Mouse (Mus musculus): Measurements from ENCODE around the gene Olfr589. TPM values are rescaled to one million over a fixed set of nuclear protein-coding genes. Genes with fewer than 3 reads are reported as not detected.
"Not testable (repeated sequence)": the region's sequence is repeated elsewhere in the genome, so short reads cannot be mapped to it uniquely, and the experiment has no call there.

Olfr589 gene
- not detected in 2 replicates for polyA plus RNA-seq (2012; rRNA removed)

- no peak within 1 kb of the TSS for H3K27ac ChIP-seq (ENCODE audit: insufficient read depth, low read depth, low read length)
- DNase-seq = no peak
- no peaks in the 10 kb centered on the region for H3K36me3 ChIP-seq (ENCODE audit: control insufficient read depth, insufficient read depth, low read length)
- H3K4me3 ChIP-seq (ENCODE audit: insufficient read depth, low read depth, low read length) = no peak within 1 kb of the TSS
- H3K4me1 ChIP-seq (ENCODE audit: control insufficient read depth, insufficient read depth, low read length) = no peaks in the 10 kb centered on the region
- TF ChIP-seq POLR2A (IDR thresholded peaks at IDR 0.05; ENCODE audit: low read depth, low read length) = no peak
- no peak for TF ChIP-seq CTCF (conservative IDR thresholded peaks at IDR 0.05; ENCODE audit: insufficient read depth, insufficient read length, low read depth, low read length)
- H3K27me3 ChIP-seq (replicated peaks; ENCODE audit: control insufficient read depth, insufficient read depth, low read length) = no peaks in the 10 kb centered on the region
- WGBS = 48% methylated on average over 2 of the region's 2 CpGs
Observed at GRCm38 (mm10) chr7:103156256-103156655, at the start of gene Olfr589. Olfr589 (minus strand) TSS chr7:103156356.

DNA sequence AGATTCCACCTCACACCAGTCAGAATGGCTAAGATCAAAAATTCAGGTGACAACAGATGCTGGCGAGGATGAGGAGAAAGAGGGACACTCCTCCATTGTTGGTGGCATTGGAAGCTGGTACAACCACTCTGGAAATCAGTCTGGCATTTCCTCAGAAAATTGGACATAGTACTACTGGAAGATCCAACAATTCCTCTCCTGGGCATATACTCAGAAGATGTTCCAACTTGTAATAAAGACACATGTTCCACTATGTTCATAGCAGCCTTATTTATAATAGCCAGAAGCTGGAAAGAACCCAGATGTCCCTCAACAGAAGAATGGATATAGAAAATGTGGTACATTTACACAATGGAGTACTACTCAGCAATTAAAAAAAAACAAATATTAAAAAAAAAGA lies 28.3 kb upstream of the Olfr589 start, which contains the start of gene Olfr592:
Olfr592 (plus strand) TSS at position 301 of the 400 bp plus-strand sequence.
- H3K27ac ChIP-seq (ENCODE audit: insufficient read depth, low read depth, low read length); DNase-seq; H3K27me3 ChIP-seq (replicated peaks; ENCODE audit: control insufficient read depth, insufficient read depth, low read length); H3K4me1 ChIP-seq (ENCODE audit: control insufficient read depth, insufficient read depth, low read length); H3K36me3 ChIP-seq (ENCODE audit: control insufficient read depth, insufficient read depth, low read length); H3K4me3 ChIP-seq (ENCODE audit: insufficient read depth, low read depth, low read length): not testable (repeated sequence)
- WGBS = 72% methylated on average over 1 of the region's 1 CpGs

DNA sequence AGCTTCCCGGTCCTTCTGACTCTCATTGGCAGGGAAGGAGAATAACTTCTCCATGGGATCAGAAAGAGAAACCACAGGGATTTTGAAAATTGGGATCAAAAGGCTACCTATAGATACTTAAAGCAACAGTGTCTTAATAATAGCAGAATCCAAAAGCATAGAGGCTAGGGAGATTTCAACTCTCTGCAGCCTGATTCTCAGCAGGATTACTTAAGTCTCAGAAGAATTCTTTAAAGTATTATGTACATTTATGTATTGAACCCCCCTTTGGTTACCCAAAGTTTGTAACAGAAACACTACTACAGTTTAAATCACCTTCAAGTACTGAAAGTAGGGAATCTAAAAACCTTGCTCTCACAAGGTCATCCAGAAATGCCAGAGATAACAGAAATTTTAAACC lies 22.1 kb upstream of the Olfr589 start, which contains the start of gene Olfr591:
Olfr591 (minus strand) TSS at position 101 of the 400 bp plus-strand sequence.
- Histone ChIP-seq H3K27ac (ENCODE audit: insufficient read depth, low read depth, low read length) (no peak within 1 kb of the TSS), H3K36me3 (ENCODE audit: control insufficient read depth, insufficient read depth, low read length) (no peaks in the 10 kb centered on the region), H3K4me3 (ENCODE audit: insufficient read depth, low read depth, low read length) (no peak within 1 kb of the TSS), H3K4me1 (ENCODE audit: control insufficient read depth, insufficient read depth, low read length) (no peaks in the 10 kb centered on the region), H3K27me3 (replicated peaks; ENCODE audit: control insufficient read depth, insufficient read depth, low read length) (no peaks in the 10 kb centered on the region; the same call in 1 of the 2 replicates)
- no peak for TF ChIP-seq POLR2A (IDR thresholded peaks at IDR 0.05; ENCODE audit: low read depth, low read length)
- no peak for TF ChIP-seq CTCF (conservative IDR thresholded peaks at IDR 0.05; ENCODE audit: insufficient read depth, insufficient read length, low read depth, low read length)
- no peak for DNase-seq
- 75% methylated on average over 1 of the region's 1 CpGs for WGBS

DNA sequence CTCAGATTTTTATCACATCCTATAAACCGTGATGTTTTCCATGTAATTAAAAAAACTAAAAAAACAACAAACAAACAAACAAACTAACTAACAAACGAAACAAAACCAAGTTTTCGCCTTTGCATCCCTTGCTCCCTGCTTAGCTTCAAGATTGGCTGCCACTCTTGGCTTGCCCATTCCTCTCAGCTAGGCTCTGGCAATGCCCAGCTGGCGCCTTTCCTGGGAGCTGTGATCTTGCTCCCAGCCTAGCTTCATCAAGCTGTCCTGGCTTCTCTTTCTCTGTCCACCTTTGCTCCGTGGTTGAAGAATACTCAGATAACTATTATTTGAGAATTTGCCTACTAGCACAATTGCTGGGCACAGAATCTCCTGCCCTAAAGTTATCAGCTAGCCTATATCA lies 13.5 kb upstream of the Olfr589 start:
- 70% methylated on average over 5 of the region's 5 CpGs for WGBS
- DNase-seq = no peak
- no peak overlapping the region for H3K4me3 ChIP-seq (ENCODE audit: insufficient read depth, low read depth, low read length)

GRCm38 (mm10) chr7:103140579-103140978 lies 15.6 kb downstream of the Olfr589 start, which contains the start of gene Olfr588-ps1:
Olfr588-ps1 (plus strand) TSS chr7:103140879.
- no peak for DNase-seq
- Histone ChIP-seq H3K4me3 (ENCODE audit: insufficient read depth, low read depth, low read length) (no peak within 1 kb of the TSS), H3K27me3 (replicated peaks; ENCODE audit: control insufficient read depth, insufficient read depth, low read length) (no peaks in the 10 kb centered on the region), H3K4me1 (ENCODE audit: control insufficient read depth, insufficient read depth, low read length) (no peaks in the 10 kb centered on the region), H3K36me3 (ENCODE audit: control insufficient read depth, insufficient read depth, low read length) (no peaks in the 10 kb centered on the region), H3K27ac (ENCODE audit: insufficient read depth, low read depth, low read length) (no peak within 1 kb of the TSS)
- WGBS = 82% methylated on average over 1 of the region's 1 CpGs
- TF ChIP-seq POLR2A (IDR thresholded peaks at IDR 0.05; ENCODE audit: low read depth, low read length) = no peak
- no peak for TF ChIP-seq CTCF (conservative IDR thresholded peaks at IDR 0.05; ENCODE audit: insufficient read depth, insufficient read length, low read depth, low read length)

More for the DNA sequence above, 13.5 kb upstream of the Olfr589 start:
- TF ChIP-seq POLR2A (IDR thresholded peaks at IDR 0.05; ENCODE audit: low read depth, low read length) (no peak), CTCF (conservative IDR thresholded peaks at IDR 0.05; ENCODE audit: insufficient read depth, insufficient read length, low read depth, low read length) (no peak)
- no peaks in the 10 kb centered on the region for H3K27me3 ChIP-seq (replicated peaks; ENCODE audit: control insufficient read depth, insufficient read depth, low read length)
- H3K27ac ChIP-seq (ENCODE audit: insufficient read depth, low read depth, low read length) = no peak overlapping the region
- H3K36me3 ChIP-seq (ENCODE audit: control insufficient read depth, insufficient read depth, low read length) = no peaks in the 10 kb centered on the region
- no peaks in the 10 kb centered on the region for H3K4me1 ChIP-seq (ENCODE audit: control insufficient read depth, insufficient read depth, low read length)

DNA sequence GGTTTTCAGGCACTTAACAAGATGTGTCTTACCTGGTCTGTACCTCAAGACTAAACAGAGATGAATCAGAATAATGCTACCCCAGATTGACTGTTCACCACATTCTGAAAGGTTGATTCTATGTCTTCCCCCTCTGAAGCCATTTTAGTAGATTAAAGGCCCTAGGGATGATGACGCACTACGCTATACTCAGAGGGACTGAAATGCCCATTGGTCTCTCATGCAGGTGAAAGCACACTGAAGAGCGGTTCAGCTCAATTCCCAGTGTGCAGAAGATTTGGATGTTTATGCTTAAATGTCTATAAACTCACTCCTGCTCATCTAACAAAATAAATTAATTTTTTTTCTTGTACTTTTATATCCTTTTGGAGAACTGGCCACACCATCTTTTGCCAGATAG lies 30.6 kb downstream of the Olfr589 start, which contains the start of gene Olfr586:
Olfr586 (minus strand) TSS at position 101 of the 400 bp plus-strand sequence.
- WGBS = 94% methylated on average over 3 of the region's 3 CpGs
- no peaks in the 10 kb centered on the region for H3K4me1 ChIP-seq (ENCODE audit: control insufficient read depth, insufficient read depth, low read length)
- H3K27ac ChIP-seq (ENCODE audit: insufficient read depth, low read depth, low read length) = no peak within 1 kb of the TSS
- H3K4me3 ChIP-seq (ENCODE audit: insufficient read depth, low read depth, low read length) = no peak within 1 kb of the TSS
- no peaks in the 10 kb centered on the region for H3K27me3 ChIP-seq (replicated peaks; ENCODE audit: control insufficient read depth, insufficient read depth, low read length)
- TF ChIP-seq POLR2A (IDR thresholded peaks at IDR 0.05; ENCODE audit: low read depth, low read length) = no peak
- TF ChIP-seq CTCF (conservative IDR thresholded peaks at IDR 0.05; ENCODE audit: insufficient read depth, insufficient read length, low read depth, low read length) = no peak
- no peaks in the 10 kb centered on the region for H3K36me3 ChIP-seq (ENCODE audit: control insufficient read depth, insufficient read depth, low read length)
- DNase-seq = no peak

GRCm38 (mm10) chr7:103119406-103119805 lies 36.8 kb downstream of the Olfr589 start:
- WGBS = 53% methylated on average over 3 of the region's 3 CpGs
- H3K27me3 ChIP-seq (replicated peaks; ENCODE audit: control insufficient read depth, insufficient read depth, low read length) = no peaks in the 10 kb centered on the region
- no peak overlapping the region for H3K4me3 ChIP-seq (ENCODE audit: insufficient read depth, low read depth, low read length)
- no peak for TF ChIP-seq POLR2A (IDR thresholded peaks at IDR 0.05; ENCODE audit: low read depth, low read length)
- TF ChIP-seq CTCF (conservative IDR thresholded peaks at IDR 0.05; ENCODE audit: insufficient read depth, insufficient read length, low read depth, low read length) = peak; percentile 36; the same call in 1 of the 2 replicates
- no peaks in the 10 kb centered on the region for H3K4me1 ChIP-seq (ENCODE audit: control insufficient read depth, insufficient read depth, low read length)
- no peak overlapping the region for H3K27ac ChIP-seq (ENCODE audit: insufficient read depth, low read depth, low read length)
- no peaks in the 10 kb centered on the region for H3K36me3 ChIP-seq (ENCODE audit: control insufficient read depth, insufficient read depth, low read length)
- no peak for DNase-seq

Other genes with a start within 250 kb of the Olfr589 start
- not detected in 2 replicates for gene Olfr571, start 238.8 kb downstream of the Olfr589 start, polyA plus RNA-seq (2012; rRNA removed)
- gene Olfr572, start 231.9 kb downstream of the Olfr589 start, polyA plus RNA-seq (2012; rRNA removed) = not detected in 2 replicates
- gene Olfr573-ps1, start 213.8 kb downstream of the Olfr589 start, polyA plus RNA-seq (2012; rRNA removed) = not detected in 2 replicates
- gene Olfr574, start 207.9 kb downstream of the Olfr589 start, polyA plus RNA-seq (2012; rRNA removed) = not detected in 2 replicates
- gene Olfr575, start 197.6 kb downstream of the Olfr589 start, polyA plus RNA-seq (2012; rRNA removed) = not detected in 2 replicates
- gene Olfr576, start 193.7 kb downstream of the Olfr589 start, polyA plus RNA-seq (2012; rRNA removed) = not detected in 2 replicates
- not detected in 2 replicates for gene Olfr577, start 180.4 kb downstream of the Olfr589 start, polyA plus RNA-seq (2012; rRNA removed)
- not detected in 2 replicates for gene Olfr578, start 167.0 kb downstream of the Olfr589 start, polyA plus RNA-seq (2012; rRNA removed)
- not detected in 2 replicates for gene Olfr582, start 118.3 kb downstream of the Olfr589 start, polyA plus RNA-seq (2012; rRNA removed)
- gene Olfr583, start 105.1 kb downstream of the Olfr589 start, polyA plus RNA-seq (2012; rRNA removed) = not detected in 2 replicates
- not detected in 2 replicates for gene Olfr584, start 74.5 kb downstream of the Olfr589 start, polyA plus RNA-seq (2012; rRNA removed)
- gene Olfr585, start 58.6 kb downstream of the Olfr589 start, polyA plus RNA-seq (2012; rRNA removed) = not detected in 2 replicates
- not detected in 2 replicates for gene Olfr586, start 30.7 kb downstream of the Olfr589 start, polyA plus RNA-seq (2012; rRNA removed)
- not detected in 2 replicates for gene Olfr588-ps1, start 15.5 kb downstream of the Olfr589 start, polyA plus RNA-seq (2012; rRNA removed)
- gene Olfr591, start 22.0 kb upstream of the Olfr589 start, polyA plus RNA-seq (2012; rRNA removed) = not detected in 2 replicates
- not detected in 2 replicates for gene Olfr592, start 28.4 kb upstream of the Olfr589 start, polyA plus RNA-seq (2012; rRNA removed)
- gene Olfr593, start 55.5 kb upstream of the Olfr589 start, polyA plus RNA-seq (2012; rRNA removed) = not detected in 2 replicates
- not detected in 2 replicates for gene Olfr594, start 60.6 kb upstream of the Olfr589 start, polyA plus RNA-seq (2012; rRNA removed)
- gene Usp17ld, start 96.1 kb upstream of the Olfr589 start, polyA plus RNA-seq (2012; rRNA removed) = not detected in 2 replicates
- gene Olfr596, start 149.3 kb upstream of the Olfr589 start, polyA plus RNA-seq (2012; rRNA removed) = not detected in 2 replicates
- gene Olfr597, start 160.0 kb upstream of the Olfr589 start, polyA plus RNA-seq (2012; rRNA removed) = not detected in 2 replicates
- not detected in 2 replicates for gene Olfr598, start 167.2 kb upstream of the Olfr589 start, polyA plus RNA-seq (2012; rRNA removed)
- not detected in 2 replicates for gene Olfr599, start 179.6 kb upstream of the Olfr589 start, polyA plus RNA-seq (2012; rRNA removed)
- not detected in 2 replicates for gene Olfr600, start 193.3 kb upstream of the Olfr589 start, polyA plus RNA-seq (2012; rRNA removed)
- gene Olfr601, start 206.3 kb upstream of the Olfr589 start, polyA plus RNA-seq (2012; rRNA removed) = not detected in 2 replicates
- gene Olfr603, start 229.8 kb upstream of the Olfr589 start, polyA plus RNA-seq (2012; rRNA removed) = not detected in 2 replicates

Data from kidney, adult 2 months (tissue).